Mouse (Mus musculus) CH12.LX (cell line): ENCODE data around the gene Extl1. TPM values are rescaled to one million over a fixed set of nuclear protein-coding genes. Genes with fewer than 3 reads are reported as not detected.

Experiments used
- DNase-seq: peaks from one replicate; pipeline ENCODE4 v3.0.0-alpha.2; 2013; ENCODE audit errors: extremely low read depth
- H3K27ac ChIP-seq: 2 replicates; pipeline ENCODE4 v1.5.1; 2012; ENCODE audit warnings: low read depth, mild to moderate bottlenecking, control low read depth, moderate library complexity; ENCODE audit not compliant: insufficient read depth
- H3K27me3 ChIP-seq: replicated peaks from 2 replicates; pipeline ENCODE3; 2012; ENCODE audit warnings: inconsistent platforms
- H3K36me3 ChIP-seq, 2 experiments: replicated peaks in 1 of 2; 2 replicates each; pipeline versions ENCODE3 to v1.6.1; 2012; ENCODE audit warnings: inconsistent platforms in 1 of 2, low read length in 1 of 2, mild to moderate bottlenecking in 1 of 2, mixed read lengths in 1 of 2, moderate library complexity in 1 of 2; ENCODE audit not compliant: control insufficient read depth in 1 of 2, insufficient read depth in 1 of 2
- H3K4me1 ChIP-seq, 2 experiments: 2 replicates each; pipeline ENCODE4 v1.6.1; 2012; ENCODE audit warnings: inconsistent platforms in 1 of 2, moderate library complexity in 1 of 2; ENCODE audit not compliant: insufficient read depth in 2 of 2, control insufficient read depth in 1 of 2
- H3K4me2 ChIP-seq: 2 replicates; pipeline ENCODE4 v1.6.1; 2012; ENCODE audit warnings: low read depth, mild to moderate bottlenecking, control low read depth; ENCODE audit not compliant: poor library complexity, insufficient read depth, severe bottlenecking
- H3K4me3 ChIP-seq, 3 experiments: fragments of 150-350 bp in 1 of 3; sonication (generic) in 1 of 3; replicated peaks in 1 of 3; 2 replicates each; pipeline versions ENCODE3 to v1.5.1; 2011 to 2012; ENCODE audit warnings: low read depth in 2 of 3, low read length in 2 of 3, mild to moderate bottlenecking in 2 of 3, moderate library complexity in 2 of 3, control low read depth in 1 of 3, improper control_type of control experiment in 1 of 3, inconsistent platforms in 1 of 3, mixed read lengths in 1 of 3; ENCODE audit not compliant: poor library complexity in 1 of 3
- H3K79me2 ChIP-seq: replicated peaks from 2 replicates; pipeline ENCODE4 v1.6.1; 2012; ENCODE audit warnings: mild to moderate bottlenecking, moderate library complexity; ENCODE audit not compliant: control insufficient read depth, poor library complexity, insufficient read depth, severe bottlenecking; ENCODE audit errors: extremely low read depth
- H3K9ac ChIP-seq: 2 replicates; pipeline ENCODE4 v1.6.1; 2012; ENCODE audit warnings: low read depth, mild to moderate bottlenecking, control low read depth, moderate library complexity; ENCODE audit not compliant: insufficient read depth
- H3K9me3 ChIP-seq: replicated peaks from 2 replicates; pipeline ENCODE3; 2012; ENCODE audit warnings: low read length, inconsistent platforms, mixed read lengths
- CHD2 ChIP-seq: IDR thresholded peaks from 2 replicates; pipeline ENCODE4 v1.6.1; 2011; ENCODE audit warnings: low read length, improper control_type of control experiment
- EP300 ChIP-seq: IDR thresholded peaks from 2 replicates; pipeline ENCODE4 v1.6.1; 2011; ENCODE audit warnings: low read length, improper control_type of control experiment
- ETS1 ChIP-seq: conservative IDR thresholded peaks from 2 replicates; pipeline ENCODE4 v1.6.1; 2012; ENCODE audit warnings: low read depth, mild to moderate bottlenecking, inconsistent platforms, low read length, improper control_type of control experiment, moderate library complexity
- IRF4 ChIP-seq: IDR thresholded peaks from 2 replicates; pipeline ENCODE4 v1.6.1; 2014; ENCODE audit warnings: low read depth, mild to moderate bottlenecking, inconsistent platforms, low read length, improper control_type of control experiment
- KAT2A ChIP-seq: IDR thresholded peaks from 2 replicates; pipeline ENCODE4 v1.6.1; 2012; ENCODE audit warnings: low read length, improper control_type of control experiment, inconsistent platforms; ENCODE audit not compliant: insufficient replicate concordance
- MAFK ChIP-seq: IDR thresholded peaks from 2 replicates; pipeline ENCODE4 v1.6.1; 2011; ENCODE audit warnings: low read length, improper control_type of control experiment; ENCODE audit not compliant: insufficient replicate concordance
- MAX ChIP-seq: IDR thresholded peaks from 2 replicates; pipeline ENCODE4 v1.6.1; 2011; ENCODE audit warnings: low read length, improper control_type of control experiment
- MXI1 ChIP-seq: IDR thresholded peaks from 2 replicates; pipeline ENCODE4 v1.6.1; 2011; ENCODE audit warnings: mild to moderate bottlenecking, low read depth, low read length, improper control_type of control experiment
- MYC ChIP-seq: IDR thresholded peaks from 2 replicates; pipeline ENCODE4 v1.6.1; 2011; ENCODE audit warnings: low read depth, mild to moderate bottlenecking, improper control_type of control experiment, low read length
- NELFE ChIP-seq: IDR thresholded peaks from 2 replicates; pipeline ENCODE4 v1.6.1; 2011; ENCODE audit warnings: low read depth, low read length, improper control_type of control experiment
- NRF1 ChIP-seq: IDR thresholded peaks from 2 replicates; pipeline ENCODE4 v1.6.1; 2014; ENCODE audit warnings: low read depth, mild to moderate bottlenecking, inconsistent platforms, low read length, improper control_type of control experiment, moderate library complexity
- POLR2A ChIP-seq: IDR thresholded peaks from 2 replicates; pipeline ENCODE4 v1.6.1; 2011; ENCODE audit warnings: low read depth, mild to moderate bottlenecking, improper control_type of control experiment, low read length
- RAD21 ChIP-seq: IDR thresholded peaks from 2 replicates; pipeline ENCODE4 v1.6.1; 2011; ENCODE audit warnings: low read depth, mild to moderate bottlenecking, low read length, improper control_type of control experiment, moderate library complexity
- RCOR1 ChIP-seq: conservative IDR thresholded peaks from 2 replicates; pipeline ENCODE4 v1.6.1; 2012; ENCODE audit warnings: low read depth, mild to moderate bottlenecking, inconsistent platforms, low read length, improper control_type of control experiment
- SIN3A ChIP-seq: IDR thresholded peaks from 2 replicates; pipeline ENCODE4 v1.6.1; 2012; ENCODE audit warnings: low read length, improper control_type of control experiment, inconsistent platforms
- TBP ChIP-seq: conservative IDR thresholded peaks from 2 replicates; pipeline ENCODE4 v1.6.1; 2011; ENCODE audit warnings: low read depth, low read length, improper control_type of control experiment
- UBTF ChIP-seq: IDR thresholded peaks from 2 replicates; pipeline ENCODE4 v1.6.1; 2012; ENCODE audit warnings: low read depth, mild to moderate bottlenecking, inconsistent platforms, low read length, improper control_type of control experiment, moderate library complexity
- USF1 ChIP-seq: IDR thresholded peaks from 2 replicates; pipeline ENCODE4 v1.6.1; 2014; ENCODE audit warnings: low read depth, mild to moderate bottlenecking, inconsistent platforms, low read length, improper control_type of control experiment
- ZC3H11A ChIP-seq: IDR thresholded peaks from 2 replicates; pipeline ENCODE4 v1.6.1; 2012; ENCODE audit warnings: low read depth, mild to moderate bottlenecking, inconsistent platforms, low read length, improper control_type of control experiment
- ZMIZ1 ChIP-seq: IDR thresholded peaks from 2 replicates; pipeline ENCODE4 v1.6.1; 2012; ENCODE audit warnings: low read depth, mild to moderate bottlenecking, inconsistent platforms, low read length, improper control_type of control experiment
- dilution Hi-C: fragments of 300-500 bp; cut with MboI; formaldehyde crosslinking; loops from 2 replicates; pipeline ENCODE4 v1.14.3; 2020; ENCODE audit warnings: low sequenced_read_pairs; ENCODE audit not compliant: extremely low pct_unique_long_range_greater_than_20kb, extremely low pct_ligation_motif_present
- in situ Hi-C: fragments of 300-500 bp; cut with MboI; formaldehyde crosslinking; loops from 3 replicates; pipeline ENCODE4 v1.14.3; 2019; ENCODE audit warnings: low sequenced_read_pairs, low pct_ligation_motif_present, low pct_unique_long_range_greater_than_20kb, mixed read lengths
- polyA plus RNA-seq: library from polyadenylated mRNA; unstranded; fragments of >175 nt; gene quantifications from 2 replicates; pipeline ENCODE4 v1.2.1, GENCODE M21; 2012; ENCODE audit warnings: low read depth; ENCODE audit not compliant: insufficient read length
- total RNA-seq, 2 experiments: library from RNA; depleted of rRNA; stranded (reverse); fragments of 300-350 nt in 1 of 2; fragments of >200 nt in 1 of 2; gene quantifications; 2 replicates each; pipeline ENCODE4 v1.2.3; 2012 to 2014

Gene Extl1
- total and polyA plus RNA-seq, 3 experiments = 0.54 to 4.5 (median 1.6) TPM

GRCm38 (mm10) chr4:134352929-134353328, 30.7 kb downstream of the Extl1 start:
- H3K27me3 ChIP-seq = no peaks in the 10 kb centered on the region
- in situ Hi-C loops = loop anchor here (5.0 kb wide), 1 partner anchor 46 kb away; no protein-coding TSS in a partner anchor
- dilution Hi-C loops = no loop called here
- peak overlapping the region; percentile 99 for H3K4me2 ChIP-seq
- no peaks in the 10 kb centered on the region for H3K79me2 ChIP-seq
- peak overlapping the region; percentile 81; the same call in 1 of the 2 replicates for H3K27ac ChIP-seq
- peaks cover 9% of the 10 kb centered on the region for H3K9me3 ChIP-seq
- peaks cover 27 to 51% of the 10 kb centered on the region in 2 experiments for H3K4me1 ChIP-seq
- H3K9ac ChIP-seq = peak overlapping the region; percentile 45
- H3K36me3 ChIP-seq = peaks cover 0 to 17% of the 10 kb centered on the region in 2 experiments
- peak; percentile 85 for DNase-seq
- TF ChIP-seq ZMIZ1 (0 out of 2 replicates have a peak, but pooled peaks have one; percentile 1), SIN3A (peak; percentile 78), EP300 (no peak), KAT2A (no peak), POLR2A (no peak), RCOR1 (no peak), MXI1 (no peak), IRF4 (0 out of 2 replicates have a peak, but pooled peaks have one; percentile 29), NRF1 (peak; percentile 87), MAFK (no peak), CHD2 (peak; percentile 76), TBP (peak; percentile 48; the same call in 1 of the 2 replicates), NELFE (0 out of 2 replicates have a peak, but pooled peaks have one; percentile 43), MAX (no peak; the same call in 1 of the 2 replicates)
- peak overlapping the region; percentile 61 to 64 (median 64) for H3K4me3 ChIP-seq

- Histone ChIP-seq H3K4me2 (peak overlapping the region; percentile 99), H3K36me3 (peaks cover 0 to 13% of the 10 kb centered on the region in 2 experiments), H3K4me1 (peaks cover 27 to 51% of the 10 kb centered on the region in 2 experiments), H3K27ac (peak overlapping the region; percentile 84), H3K4me3 (peak overlapping the region; percentile 61 to 64 (median 64)), H3K27me3 (no peaks in the 10 kb centered on the region), H3K9ac (peak overlapping the region; percentile 45), H3K79me2 (no peaks in the 10 kb centered on the region), H3K9me3 (peaks cover 9% of the 10 kb centered on the region)
- TF ChIP-seq TBP (0 out of 2 replicates have a peak, but pooled peaks have one; percentile 45), UBTF (0 out of 2 replicates have a peak, but pooled peaks have one; percentile 59), USF1 (no peak), ZC3H11A (no peak), ZMIZ1 (no peak), POLR2A (peak; percentile 42), MXI1 (peak; percentile 44; the same call in 1 of the 2 replicates), MYC (0 out of 2 replicates have a peak, but pooled peaks have one; percentile 39), ETS1 (0 out of 2 replicates have a peak, but pooled peaks have one; percentile 7), RAD21 (no peak), EP300 (no peak)
- DNase-seq = peak; percentile 62
- dilution Hi-C loops (no loop called here), in situ Hi-C loops (loop anchor here (5.0 kb wide), 1 partner anchor 45 kb away; no protein-coding TSS in a partner anchor)
These were observed 31.4 kb downstream of the Extl1 start for GRCm38 (mm10) chr4:134352261-134352707.
